Mouse (Mus musculus): Measurements from ENCODE around the gene Ykt6.
A peak's percentile ranks its signal among the peaks of the same experiment; 100 is the strongest.
"Not testable (repeated sequence)": the region's sequence is repeated elsewhere in the genome, so short reads cannot be mapped to it uniquely, and the experiment has no call there.

The Ykt6 gene

DNA sequence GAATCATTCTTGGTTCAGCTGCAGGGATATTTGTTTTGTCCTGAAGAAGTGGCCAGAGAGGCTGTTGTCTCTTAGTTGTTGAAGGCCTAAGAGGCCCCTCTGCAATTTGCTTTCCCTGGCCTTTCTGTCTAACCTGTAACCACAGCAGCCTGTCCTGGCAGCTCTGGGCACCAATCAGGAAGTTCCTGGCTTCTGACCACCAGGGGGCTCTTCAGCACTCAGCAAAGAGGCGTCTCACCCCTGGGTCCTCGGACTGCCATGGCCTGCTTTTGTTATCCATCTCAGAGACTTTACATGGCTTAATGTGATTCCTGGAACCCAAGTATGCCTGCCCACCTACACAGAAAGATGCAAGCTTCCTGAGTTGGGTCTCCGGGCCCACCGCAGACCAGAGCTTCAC lies 35.4 kb downstream of the Ykt6 start:
- DNase-seq (ENCODE audit: low spot score): no peak

DNA sequence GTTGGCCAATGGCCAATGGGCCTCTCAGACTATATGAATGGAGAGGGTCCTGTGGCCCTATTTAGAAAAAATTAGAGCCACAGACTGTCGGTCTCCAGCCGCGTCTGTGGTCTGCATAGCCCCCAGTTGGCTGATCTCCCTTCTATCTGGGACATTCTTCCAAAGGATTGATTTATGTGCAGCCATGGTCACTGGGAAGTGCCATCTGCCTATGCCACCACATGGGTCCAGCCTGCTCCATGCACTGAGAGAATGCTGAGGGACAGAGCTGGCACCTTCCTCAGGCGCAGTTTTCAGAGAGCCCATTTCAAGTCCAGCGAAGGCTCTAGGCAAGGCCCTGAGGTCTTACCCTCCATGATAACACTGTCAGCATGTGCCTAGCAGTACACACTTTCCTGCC lies 38.7 kb downstream of the Ykt6 start:
- DNase-seq (ENCODE audit: low spot score): no peak

DNA sequence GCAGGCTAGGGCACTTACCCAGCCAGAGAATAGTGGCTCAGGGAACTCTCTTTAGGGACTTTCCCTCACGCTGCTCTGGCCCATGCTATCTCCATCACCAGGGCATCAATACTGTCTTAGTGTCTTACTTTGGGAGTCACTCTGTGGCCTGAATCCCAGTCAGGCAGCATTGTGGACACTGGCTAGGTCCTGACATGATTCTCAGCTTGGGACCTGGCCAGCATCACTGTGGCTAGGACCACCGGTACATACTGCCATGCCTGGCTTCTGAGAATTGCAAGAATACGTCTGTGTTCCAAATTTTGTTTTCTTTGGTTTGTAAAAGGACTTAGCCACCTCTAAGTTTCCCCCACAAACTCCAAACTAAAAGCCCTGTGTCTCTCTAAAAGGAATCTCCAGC lies 39.4 kb downstream of the Ykt6 start:
- no peak for DNase-seq (ENCODE audit: low spot score)

DNA sequence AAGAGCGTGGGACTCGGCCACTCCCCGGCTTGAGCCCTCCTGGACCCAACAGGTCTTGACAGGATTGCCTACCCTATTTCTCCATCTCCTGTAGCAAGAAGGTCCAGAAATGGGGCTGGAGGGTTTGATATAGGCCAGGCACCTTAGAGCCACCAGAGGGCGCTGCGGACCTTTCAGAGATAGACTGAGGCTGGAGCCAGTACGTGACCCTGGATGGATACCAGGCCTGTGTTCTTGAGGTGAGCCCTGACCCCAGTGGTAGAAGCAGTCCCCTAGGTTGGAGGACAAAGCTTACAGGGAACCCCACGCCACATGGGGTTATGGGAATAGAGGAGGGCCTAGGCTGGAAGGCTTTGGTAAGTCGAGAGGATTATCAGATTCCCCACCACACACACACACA lies 40.5 kb downstream of the Ykt6 start:
- peak; percentile 92 for DNase-seq (ENCODE audit: low spot score)

DNA sequence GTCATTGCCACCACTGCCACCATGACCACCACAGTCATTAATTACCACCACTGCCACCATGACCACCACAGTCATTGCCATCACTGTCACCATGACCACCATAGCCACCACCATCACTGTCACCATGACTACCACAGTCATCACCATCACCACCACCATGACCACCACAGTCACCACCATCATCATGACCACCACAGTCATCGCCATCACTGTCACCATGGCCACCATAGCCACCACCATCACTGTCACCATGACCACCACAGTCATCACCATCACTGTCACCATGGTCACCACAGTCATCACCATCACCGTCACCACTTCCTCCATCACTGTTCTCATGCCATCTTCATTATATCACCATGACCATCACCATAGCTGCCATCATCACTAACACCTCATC lies 43.0 kb downstream of the Ykt6 start:
- DNase-seq (ENCODE audit: low spot score): no peak

DNA sequence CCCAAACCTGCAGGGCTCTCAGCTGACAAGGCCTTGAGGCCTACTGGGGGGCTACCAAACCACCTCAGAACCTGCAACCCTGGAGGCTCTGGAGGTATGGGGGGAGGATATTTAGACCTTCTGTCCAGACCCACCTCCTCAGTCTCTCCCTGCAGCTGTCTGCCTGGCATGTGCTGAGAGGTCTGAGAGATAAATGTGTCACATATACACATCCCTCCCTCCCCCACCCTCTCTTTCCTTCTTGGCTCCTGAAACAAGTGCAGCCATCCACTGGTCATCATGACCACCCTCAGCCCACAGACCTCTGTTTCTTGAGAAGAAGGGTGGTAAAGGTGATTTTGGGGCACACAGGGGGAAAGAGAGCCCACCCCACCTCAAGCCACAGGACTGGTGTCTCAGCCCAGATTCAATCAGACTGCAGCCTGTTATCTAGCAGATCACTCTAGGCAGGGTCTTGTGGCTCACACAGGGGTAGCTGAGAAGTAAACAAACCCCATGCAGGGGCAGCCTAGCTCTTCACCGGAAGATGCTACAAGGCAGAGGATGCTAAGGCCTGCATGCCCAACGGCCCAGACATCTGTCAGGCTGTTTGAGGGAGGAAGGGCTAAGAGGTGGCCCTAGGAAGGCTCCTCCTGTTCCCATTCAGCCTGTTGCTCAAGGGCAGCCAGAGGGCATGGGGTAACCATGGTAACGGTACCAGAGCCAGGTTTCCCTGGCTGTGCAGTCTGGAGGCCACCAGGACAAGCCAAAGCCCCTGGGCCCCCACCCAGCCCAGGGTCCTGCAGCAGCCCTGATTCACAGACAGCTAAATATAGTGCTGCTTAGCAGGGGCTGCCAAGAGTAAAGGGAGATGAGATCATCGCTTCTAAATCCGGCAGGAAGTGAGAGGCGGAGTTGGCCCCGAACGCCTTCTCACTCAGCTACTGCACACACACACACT lies 44.6 kb downstream of the Ykt6 start:
- DNase-seq (ENCODE audit: low spot score): peak; percentile 66

DNA sequence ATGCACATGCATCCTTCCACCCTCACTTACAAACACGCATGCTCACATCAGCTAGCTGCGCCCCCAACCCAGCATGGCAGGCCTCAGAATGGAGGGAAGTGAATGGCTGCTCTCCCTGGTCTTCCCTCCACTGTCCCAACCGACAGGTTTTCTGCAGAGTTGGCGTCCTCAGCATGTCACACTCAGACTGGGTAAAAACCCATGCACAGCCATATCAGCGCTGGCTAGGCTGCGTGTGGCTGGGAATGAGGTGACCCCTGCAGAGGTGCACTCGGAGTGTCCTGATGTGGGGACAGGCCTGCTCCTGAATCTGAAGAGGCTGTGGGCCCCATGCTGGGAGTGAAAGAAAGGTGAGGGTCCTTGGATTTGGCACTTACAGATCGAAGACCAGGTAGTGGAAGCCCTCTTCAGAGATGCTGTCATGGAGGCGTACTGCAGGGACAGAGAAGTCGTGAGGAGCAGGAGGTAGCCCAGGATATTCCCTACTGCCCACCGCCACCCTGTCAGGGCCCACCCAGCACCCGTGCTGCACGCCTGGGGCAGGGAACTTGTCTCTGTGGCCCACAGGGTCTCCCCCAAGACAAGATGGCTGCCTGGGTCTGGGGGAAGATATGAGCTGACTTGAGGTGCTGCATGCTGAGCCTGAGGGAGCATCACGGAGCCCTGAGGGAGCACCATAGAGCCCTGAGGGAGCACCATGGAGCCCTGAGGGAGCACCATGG lies 45.6 kb downstream of the Ykt6 start:
- no peak for DNase-seq (ENCODE audit: low spot score)

DNA sequence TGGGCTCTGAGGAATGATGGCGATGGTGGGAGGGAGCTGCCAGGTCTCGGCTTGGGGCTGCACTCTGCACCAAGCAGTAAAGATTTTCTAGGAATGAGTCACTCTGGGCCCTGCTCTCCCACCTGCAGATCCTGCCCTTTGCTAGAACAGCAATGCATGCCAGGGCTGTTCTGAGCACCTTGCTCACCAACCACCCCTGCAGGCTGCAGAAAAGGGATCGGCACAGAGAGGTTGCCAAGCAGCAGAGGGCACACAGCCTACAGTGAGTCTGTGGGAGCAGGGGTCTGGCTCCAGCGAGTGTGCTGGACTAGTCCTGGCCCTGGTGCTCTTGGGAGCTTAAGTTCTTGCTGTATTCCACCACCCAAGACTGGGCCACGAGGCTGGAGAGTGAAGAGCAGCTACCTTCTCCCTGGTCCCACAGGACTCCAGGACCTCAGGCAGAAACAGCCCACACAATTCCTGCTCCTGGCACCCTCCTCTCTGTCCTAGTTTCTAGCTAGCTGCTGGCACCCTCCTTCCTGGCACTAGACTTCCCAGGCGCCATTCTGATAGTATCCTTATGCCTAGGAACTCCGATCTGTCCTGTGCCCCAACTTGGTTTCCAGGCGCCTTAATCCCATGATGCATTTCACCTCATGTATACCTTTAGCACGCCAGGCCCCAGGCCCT lies 46.6 kb downstream of the Ykt6 start:
- DNase-seq (ENCODE audit: low spot score): no peak

DNA sequence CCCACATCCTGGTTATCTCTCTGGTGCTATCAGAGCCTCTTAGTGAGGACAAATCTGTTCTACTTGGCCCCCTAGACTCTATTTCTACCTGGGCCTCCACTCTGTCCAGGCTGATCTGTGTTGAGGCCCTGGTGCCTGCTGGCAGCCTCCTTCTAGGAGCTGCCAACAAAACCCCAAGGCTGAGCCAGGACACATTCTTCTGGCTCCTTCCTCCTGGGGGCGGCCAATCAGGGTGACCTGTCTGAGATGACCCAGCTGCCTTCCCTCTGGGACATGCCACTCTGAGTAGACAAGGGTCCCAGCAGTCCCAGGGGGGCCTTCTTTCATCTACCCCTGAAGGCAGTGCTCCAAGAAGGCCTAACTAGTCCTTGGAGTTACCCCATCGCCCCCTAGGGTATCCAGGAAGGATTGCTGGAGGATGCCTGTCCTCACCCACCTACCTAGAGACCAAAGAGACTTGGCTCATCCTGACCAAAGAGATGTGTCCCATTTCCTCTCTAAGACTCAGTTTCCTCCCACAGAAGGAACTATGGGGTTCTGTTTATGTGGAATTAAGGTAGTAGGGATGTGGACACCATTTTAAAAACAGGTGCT lies 47.6 kb downstream of the Ykt6 start:
- no peak for DNase-seq (ENCODE audit: low spot score)

DNA sequence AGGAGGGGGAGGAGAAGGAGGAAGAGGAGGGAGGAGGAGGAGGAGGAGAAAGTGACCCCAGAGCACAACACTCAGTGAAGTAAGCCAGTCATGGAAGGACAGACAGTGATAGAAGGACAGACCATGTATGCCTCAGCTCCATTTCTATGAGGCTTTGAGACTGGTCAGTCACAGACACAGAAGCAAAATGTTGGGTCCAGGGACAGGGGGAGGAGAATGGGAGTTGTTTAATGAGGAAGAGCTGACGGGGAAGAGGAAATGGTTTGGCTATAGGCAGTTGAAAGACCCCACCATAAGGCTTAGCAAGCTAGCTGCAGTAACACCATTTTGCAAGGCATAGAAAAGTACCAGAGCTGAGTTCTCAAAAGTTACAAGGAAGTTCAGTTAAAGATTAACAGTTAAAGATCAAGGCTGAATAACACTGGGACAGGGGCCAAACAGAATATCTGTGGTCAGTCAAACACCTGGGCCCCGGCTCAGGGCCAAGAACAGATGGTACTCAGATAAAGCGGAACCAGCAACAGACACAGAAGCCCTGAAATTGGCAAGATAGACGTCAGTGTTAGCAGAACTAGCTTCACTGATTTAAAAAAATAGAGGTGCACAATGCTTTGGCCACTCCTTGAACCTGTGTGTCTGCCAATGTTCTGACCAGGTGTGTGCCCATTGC lies 50.0 kb downstream of the Ykt6 start:
- not testable (repeated sequence) for DNase-seq (ENCODE audit: low spot score)

DNA sequence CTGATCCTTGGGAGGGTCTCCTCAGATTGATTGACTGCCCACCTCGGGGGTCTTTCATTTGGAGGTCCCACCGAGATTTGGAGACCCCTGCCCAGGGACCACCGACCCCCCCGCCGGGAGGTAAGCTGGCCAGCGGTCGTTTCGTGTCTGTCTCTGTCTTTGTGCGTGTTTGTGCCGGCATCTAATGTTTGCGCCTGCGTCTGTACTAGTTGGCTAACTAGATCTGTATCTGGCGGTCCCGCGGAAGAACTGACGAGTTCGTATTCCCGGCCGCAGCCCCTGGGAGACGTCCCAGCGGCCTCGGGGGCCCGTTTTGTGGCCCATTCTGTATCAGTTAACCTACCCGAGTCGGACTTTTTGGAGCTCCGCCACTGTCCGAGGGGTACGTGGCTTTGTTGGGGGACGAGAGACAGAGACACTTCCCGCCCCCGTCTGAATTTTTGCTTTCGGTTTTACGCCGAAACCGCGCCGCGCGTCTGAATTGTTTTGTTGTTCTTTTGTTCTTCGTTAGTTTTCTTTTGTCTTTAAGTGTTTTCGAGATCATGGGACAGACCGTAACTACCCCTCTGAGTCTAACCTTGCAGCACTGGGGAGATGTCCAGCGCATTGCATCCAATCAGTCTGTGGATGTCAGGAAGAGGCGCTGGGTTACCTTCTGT lies 51.0 kb downstream of the Ykt6 start:
- DNase-seq (ENCODE audit: low spot score): not testable (repeated sequence)

DNA sequence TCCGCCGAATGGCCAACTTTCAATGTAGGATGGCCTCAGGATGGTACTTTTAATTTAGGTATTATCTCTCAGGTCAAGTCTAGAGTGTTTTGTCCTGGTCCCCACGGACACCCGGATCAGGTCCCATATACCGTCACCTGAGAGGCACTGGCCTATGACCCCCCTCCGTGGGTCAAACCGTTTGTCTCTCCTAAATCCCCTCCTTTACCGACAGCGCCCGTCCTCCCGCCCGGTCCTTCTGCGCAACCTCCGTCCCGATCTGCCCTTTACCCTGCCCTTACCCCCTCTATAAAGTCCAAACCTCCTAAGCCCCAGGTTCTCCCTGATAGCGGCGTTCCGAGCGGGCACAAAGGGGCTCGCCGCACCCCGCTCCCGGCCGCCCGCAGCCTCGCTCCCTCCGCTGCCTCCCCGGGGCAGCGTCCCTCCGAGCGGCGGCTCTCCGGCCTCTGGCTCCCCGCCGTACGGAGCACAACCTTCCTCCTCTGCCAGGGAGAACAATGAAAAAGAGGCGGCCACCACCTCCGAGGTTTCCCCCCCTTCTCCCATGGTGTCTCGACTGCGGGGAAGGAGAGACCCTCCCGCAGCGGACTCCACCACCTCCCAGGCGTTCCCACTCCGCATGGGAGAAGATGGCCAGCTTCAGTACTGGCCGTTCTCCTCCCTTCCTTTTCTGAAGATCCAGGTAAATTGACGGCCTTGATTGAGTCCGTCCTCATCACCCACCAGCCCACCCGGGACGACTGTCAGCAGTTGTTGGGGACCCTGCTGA lies 51.7 kb downstream of the Ykt6 start:
- not testable (repeated sequence) for DNase-seq (ENCODE audit: low spot score)

DNA sequence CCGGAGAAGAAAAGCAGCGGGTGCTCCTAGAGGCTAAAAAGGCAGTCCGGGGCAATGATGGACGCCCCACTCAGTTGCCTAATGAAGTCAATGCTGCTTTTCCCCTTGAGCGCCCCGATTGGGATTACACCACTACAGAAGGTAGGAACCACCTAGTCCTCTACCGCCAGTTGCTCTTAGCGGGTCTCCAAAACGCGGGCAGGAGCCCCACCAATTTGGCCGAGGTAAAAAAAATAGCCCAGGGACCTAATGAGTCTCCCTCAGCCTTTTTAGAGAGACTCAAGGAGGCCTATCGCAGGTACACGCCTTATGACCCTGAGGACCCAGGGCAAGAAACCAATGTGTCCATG lies 52.3 kb downstream of the Ykt6 start:
- DNase-seq (ENCODE audit: low spot score): not testable (repeated sequence)

DNA sequence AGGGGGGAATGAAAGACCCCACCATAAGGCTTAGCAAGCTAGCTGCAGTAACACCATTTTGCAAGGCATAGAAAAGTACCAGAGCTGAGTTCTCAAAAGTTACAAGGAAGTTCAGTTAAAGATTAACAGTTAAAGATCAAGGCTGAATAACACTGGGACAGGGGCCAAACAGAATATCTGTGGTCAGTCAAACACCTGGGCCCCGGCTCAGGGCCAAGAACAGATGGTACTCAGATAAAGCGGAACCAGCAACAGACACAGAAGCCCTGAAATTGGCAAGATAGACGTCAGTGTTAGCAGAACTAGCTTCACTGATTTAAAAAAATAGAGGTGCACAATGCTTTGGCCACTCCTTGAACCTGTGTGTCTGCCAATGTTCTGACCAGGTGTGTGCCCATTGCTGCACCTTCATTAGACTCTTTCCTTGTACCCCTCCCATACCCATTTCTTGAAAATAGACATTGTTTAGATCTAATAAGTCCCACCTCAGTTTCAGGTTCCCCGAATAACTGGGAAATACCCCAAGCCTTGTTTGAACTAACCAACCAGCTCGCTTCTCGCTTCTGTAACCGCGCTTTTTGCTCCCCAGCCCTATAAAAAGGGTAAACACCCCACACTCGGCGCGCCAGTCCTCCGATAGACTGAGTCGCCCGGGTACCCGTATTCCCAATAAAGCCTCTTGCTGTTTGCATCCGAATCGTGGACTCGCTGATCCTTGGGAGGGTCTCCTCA lies 55.4 kb downstream of the Ykt6 start:
- not testable (repeated sequence) for DNase-seq (ENCODE audit: low spot score)

DNA sequence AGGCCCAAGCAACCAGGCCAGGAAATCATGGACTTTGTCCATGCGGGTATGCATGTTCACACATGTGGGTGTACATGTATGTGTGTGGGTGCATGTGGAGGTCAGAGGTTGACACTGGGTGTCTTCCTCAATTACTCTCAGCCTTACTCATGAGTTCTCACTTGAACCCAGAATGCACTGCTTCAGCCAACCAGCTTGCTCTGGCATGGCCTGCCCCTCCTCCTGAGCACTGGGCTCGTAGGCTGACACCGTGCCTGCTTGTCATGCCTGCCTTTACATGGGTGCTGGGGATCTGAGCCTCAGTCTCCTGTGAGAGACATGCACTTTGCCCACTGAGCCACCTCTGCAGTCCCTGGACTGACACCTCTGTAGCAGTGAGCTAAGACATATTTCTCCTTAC lies 56.4 kb downstream of the Ykt6 start:
- DNase-seq (ENCODE audit: low spot score): no peak

DNA sequence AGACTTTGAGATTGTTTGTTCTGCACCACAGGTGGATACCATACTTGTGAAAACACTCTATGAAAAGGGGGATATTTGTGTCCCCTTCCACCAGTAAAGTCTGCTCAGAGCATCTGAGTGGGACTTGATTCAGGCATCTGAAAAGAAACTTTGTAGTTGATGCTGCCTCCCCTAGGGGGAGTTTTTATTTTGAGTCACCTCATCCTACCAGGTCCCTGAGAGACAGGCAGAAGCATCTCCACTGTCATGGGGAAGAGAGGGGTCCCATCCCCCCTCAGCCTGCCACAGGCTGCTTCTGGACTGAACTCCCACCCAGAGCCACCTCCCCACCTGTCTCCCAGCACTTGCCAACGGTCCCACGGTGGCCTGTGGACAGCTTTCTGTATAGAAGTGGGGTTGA lies 57.9 kb downstream of the Ykt6 start:
- no peak for DNase-seq (ENCODE audit: low spot score)

DNA sequence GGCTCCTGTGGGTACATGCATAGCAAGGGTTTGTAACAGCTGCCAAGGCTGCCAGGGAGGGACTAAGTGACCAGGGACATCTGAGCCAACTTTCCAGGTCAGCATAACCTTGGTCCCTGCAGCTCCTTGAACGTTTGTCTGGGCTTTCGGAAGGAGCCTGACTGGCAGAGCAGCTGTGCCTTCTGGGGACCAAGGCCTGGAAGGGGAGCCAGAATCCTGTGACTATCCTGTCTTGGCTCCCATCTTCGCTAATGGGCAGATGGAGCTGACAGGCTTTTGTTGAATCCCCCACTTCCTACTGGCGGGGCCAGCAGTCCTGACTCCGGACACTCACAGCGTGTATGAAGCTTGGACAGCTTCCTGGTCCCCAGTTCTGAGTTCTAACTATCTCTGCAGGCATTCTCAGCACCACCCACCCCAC lies 59.5 kb downstream of the Ykt6 start:
- DNase-seq (ENCODE audit: low spot score): no peak

DNA sequence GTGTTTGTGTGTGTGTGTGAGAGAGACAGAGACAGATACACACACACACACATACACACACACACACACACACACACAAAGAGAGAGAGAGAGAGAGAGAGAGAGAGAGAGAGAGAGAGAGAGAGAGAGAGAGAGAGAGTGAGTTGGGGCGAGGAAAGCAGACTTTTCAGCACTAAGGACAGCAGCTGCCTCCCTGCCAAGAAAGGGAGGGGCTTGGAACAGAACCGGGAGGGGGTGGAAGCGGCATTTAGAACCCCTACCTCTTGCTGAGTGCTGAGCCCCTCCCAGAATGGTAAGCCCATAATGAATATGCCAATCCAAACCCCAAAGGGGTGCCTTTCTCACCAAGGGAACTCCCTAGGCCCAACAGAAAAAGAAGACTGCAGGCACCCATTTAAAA lies 60.9 kb downstream of the Ykt6 start:
- DNase-seq (ENCODE audit: low spot score): peak; percentile 64

DNA sequence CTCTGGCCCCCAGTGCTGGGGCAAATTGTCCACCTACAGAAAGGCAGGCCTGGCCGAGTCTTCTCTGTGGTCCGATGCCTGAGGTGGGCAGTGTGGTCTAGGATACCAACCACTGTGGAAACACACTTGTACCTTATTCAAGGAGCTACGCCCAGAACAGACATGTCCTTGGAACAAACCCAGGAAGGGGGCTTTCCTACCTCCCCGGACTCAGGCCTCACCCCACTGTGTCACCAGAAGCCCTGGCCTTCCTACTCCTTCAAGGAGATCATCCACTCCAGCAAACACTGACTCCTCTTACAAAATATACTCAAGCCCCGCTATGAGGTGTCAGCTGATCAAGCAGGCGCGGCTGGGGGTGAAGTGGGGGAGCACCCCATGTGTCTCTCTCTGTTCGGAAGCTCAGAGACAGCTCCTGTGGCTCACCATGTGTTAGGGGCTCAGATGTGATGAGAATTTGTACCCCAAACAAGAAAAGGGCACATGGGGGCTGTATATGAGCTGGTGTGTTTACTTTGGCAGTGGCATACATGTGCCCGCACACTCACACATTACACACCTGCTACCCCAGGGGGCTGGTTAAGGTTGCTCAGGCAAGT lies 61.4 kb downstream of the Ykt6 start:
- DNase-seq (ENCODE audit: low spot score): no peak
